Mouse (Mus musculus): Measurements from ENCODE around the gene Stk24. TPM values are rescaled to one million over a fixed set of nuclear protein-coding genes. Genes with fewer than 3 reads are reported as not detected.

The Stk24 gene
- polyA plus RNA-seq, 1 experiment from 2014 or later: 36.6 TPM

DNA sequence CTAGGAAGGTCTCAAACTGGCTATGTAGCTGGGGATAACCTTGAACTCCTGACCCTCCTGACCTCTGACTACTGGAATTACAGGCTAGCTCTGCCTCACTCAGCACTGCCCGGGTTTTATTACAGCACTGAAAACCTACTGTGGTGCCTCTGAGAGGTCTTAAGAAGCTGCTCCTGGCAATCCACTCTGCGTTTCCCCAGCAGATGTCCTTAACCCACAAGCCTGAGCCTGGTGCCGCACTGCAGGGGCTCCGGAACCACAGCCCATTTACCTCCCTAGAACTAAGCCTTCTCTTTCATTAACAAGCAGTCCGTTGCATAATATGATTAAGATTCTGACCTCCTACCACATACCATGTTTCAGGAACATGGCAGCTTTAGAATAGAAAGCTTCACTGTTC is 63.7 kb downstream of the Stk24 start:
- no peak for ATAC-seq (replicated peaks; ENCODE audit: low FRiP score, low read depth)
- Histone ChIP-seq H3K27me3 (ENCODE audit: insufficient read depth, low read length) (no peaks in the 10 kb centered on the region), H3K9ac (ENCODE audit: low read depth, low read length) (no peak overlapping the region), H3K9me3 (replicated peaks; ENCODE audit: low read length) (no peaks in the 10 kb centered on the region), H3K36me3 (ENCODE audit: insufficient read depth, low read length) (no peaks in the 10 kb centered on the region), H3K4me1 (replicated peaks; ENCODE audit: insufficient read depth, low read length) (peaks cover 14% of the 10 kb centered on the region), H3K27ac (no peak overlapping the region), H3K4me3 (replicated peaks; ENCODE audit: low read depth, low read length) (no peak overlapping the region), H3K4me2 (ENCODE audit: low read length) (no peak overlapping the region)
- WGBS: 49% methylated on average over 5 of the region's 5 CpGs
- DNase-seq (ENCODE audit: low spot score): no peak
- no peak for TF ChIP-seq CTCF (IDR thresholded peaks at IDR 0.05; ENCODE audit: low read depth)

GRCm38 (mm10) chr14:121314934-121315333 is 64.9 kb downstream of the Stk24 start:
- no peak overlapping the region for H3K4me3 ChIP-seq (replicated peaks; ENCODE audit: low read depth, low read length)
- no peak for DNase-seq (ENCODE audit: low spot score)
- peaks cover 14% of the 10 kb centered on the region for H3K4me1 ChIP-seq (replicated peaks; ENCODE audit: insufficient read depth, low read length)
- no peak overlapping the region for H3K9ac ChIP-seq (ENCODE audit: low read depth, low read length)
- no peaks in the 10 kb centered on the region for H3K27me3 ChIP-seq (ENCODE audit: insufficient read depth, low read length)
- no peak overlapping the region for H3K4me2 ChIP-seq (ENCODE audit: low read length)
- ATAC-seq (replicated peaks; ENCODE audit: low FRiP score, low read depth): no peak
- H3K36me3 ChIP-seq (ENCODE audit: insufficient read depth, low read length): no peaks in the 10 kb centered on the region
- H3K9me3 ChIP-seq (replicated peaks; ENCODE audit: low read length): no peaks in the 10 kb centered on the region
- TF ChIP-seq CTCF (IDR thresholded peaks at IDR 0.05; ENCODE audit: low read depth): no peak
- no peak overlapping the region for H3K27ac ChIP-seq
- WGBS: 70% methylated on average over 3 of the region's 3 CpGs

DNA sequence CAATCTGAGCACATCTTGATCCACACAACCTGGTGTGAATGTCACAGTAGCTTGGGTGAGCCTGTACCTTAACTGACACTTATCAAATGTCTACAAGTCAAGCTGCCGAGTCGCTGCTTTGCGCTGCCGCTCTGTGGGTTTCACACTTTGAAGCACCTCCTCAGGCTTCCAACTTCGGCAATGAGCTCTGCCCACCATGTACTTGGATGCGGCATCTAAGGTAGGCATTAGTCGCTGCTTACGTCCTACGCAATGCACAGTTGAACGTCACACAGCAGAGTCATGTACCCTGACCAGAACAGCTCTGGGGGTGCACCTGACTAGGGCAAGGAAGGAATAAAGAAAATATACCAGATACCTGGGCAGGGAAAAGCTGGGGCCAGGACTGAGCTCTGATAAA is 66.5 kb downstream of the Stk24 start:
- Histone ChIP-seq H3K4me3 (replicated peaks; ENCODE audit: low read depth, low read length) (no peak overlapping the region), H3K9ac (ENCODE audit: low read depth, low read length) (no peak overlapping the region), H3K27me3 (ENCODE audit: insufficient read depth, low read length) (no peaks in the 10 kb centered on the region), H3K4me1 (replicated peaks; ENCODE audit: insufficient read depth, low read length) (peaks cover 16% of the 10 kb centered on the region), H3K27ac (no peak overlapping the region), H3K9me3 (replicated peaks; ENCODE audit: low read length) (no peaks in the 10 kb centered on the region), H3K36me3 (ENCODE audit: insufficient read depth, low read length) (no peaks in the 10 kb centered on the region), H3K4me2 (ENCODE audit: low read length) (no peak overlapping the region)
- no peak for TF ChIP-seq CTCF (IDR thresholded peaks at IDR 0.05; ENCODE audit: low read depth)
- 95% methylated on average over 10 of the region's 10 CpGs for WGBS
- ATAC-seq (replicated peaks; ENCODE audit: low FRiP score, low read depth) (no peak), DNase-seq (ENCODE audit: low spot score) (no peak)

DNA sequence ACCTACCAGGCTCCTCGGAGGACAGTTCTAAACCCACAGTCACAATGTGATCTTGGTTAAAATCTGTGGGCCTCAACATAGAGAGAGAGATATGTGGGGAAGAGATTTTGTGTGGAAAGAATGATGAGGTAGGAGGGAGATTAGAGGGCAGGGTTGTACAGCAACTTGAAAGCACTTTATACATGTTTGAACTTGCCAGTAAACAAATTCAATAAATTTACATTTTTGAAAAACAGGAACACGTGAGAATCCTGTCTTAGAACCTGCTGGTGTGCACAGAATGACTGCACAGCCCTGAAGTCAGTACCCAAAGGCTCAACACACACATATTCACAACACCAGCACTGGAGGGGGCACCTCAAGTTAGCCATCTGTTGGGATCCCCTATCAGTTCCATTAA is 68.7 kb downstream of the Stk24 start:
- H3K4me3 ChIP-seq (replicated peaks; ENCODE audit: low read depth, low read length): no peak overlapping the region
- no peaks in the 10 kb centered on the region for H3K27me3 ChIP-seq (ENCODE audit: insufficient read depth, low read length)
- 0 out of 2 replicates have a peak, but pooled peaks cover 2% of the 10 kb centered on the region for H3K36me3 ChIP-seq (ENCODE audit: insufficient read depth, low read length)
- TF ChIP-seq CTCF (IDR thresholded peaks at IDR 0.05; ENCODE audit: low read depth): no peak
- H3K9me3 ChIP-seq (replicated peaks; ENCODE audit: low read length): no peaks in the 10 kb centered on the region
- no peak overlapping the region for H3K4me2 ChIP-seq (ENCODE audit: low read length)
- no peak overlapping the region for H3K9ac ChIP-seq (ENCODE audit: low read depth, low read length)
- 87% methylated on average over 2 of the region's 2 CpGs for WGBS
- peaks cover 9% of the 10 kb centered on the region for H3K4me1 ChIP-seq (replicated peaks; ENCODE audit: insufficient read depth, low read length)
- no peak overlapping the region for H3K27ac ChIP-seq
- DNase-seq (ENCODE audit: low spot score): no peak
- no peak for ATAC-seq (replicated peaks; ENCODE audit: low FRiP score, low read depth)

DNA sequence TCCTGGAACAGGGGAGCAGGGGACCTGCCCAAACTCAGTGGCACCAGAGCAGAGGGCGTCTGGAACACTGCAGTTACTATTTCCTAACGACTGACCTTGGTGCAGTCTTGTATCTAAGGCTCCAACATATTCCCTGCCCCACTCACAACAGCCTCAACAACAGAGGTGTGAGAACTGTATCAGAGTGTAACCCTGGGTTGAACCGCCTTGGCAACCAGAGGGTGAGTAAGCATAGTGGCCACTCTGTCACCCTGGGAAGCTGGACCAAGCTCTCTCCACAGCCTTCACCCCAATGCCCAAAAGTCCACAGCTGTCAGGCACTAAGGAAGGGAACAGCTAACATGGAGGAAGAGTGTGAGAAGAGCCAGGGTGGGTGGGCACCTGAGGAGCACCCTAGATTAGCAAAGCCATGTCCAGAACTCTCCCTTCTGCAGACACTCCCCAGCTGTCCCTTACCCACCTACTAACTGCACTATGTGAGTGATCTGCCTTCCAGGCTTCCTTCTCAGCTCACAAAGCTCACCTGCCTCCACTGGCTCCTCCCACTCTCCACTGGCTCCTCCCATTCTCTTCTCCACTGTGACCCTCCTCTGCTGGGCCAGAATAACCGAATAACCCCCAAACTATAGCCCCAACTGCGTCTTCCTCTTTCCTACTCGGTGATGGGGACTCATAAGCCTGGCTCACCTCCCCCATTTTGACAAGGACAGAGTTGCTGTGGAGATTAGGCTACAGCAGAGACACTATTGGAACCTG is 69.3 kb downstream of the Stk24 start:
- DNase-seq (ENCODE audit: low spot score) (no peak), ATAC-seq (replicated peaks; ENCODE audit: low FRiP score, low read depth) (no peak; the same call in 1 of the 2 replicates)
- H3K4me2 ChIP-seq (ENCODE audit: low read length): no peak overlapping the region
- 75% methylated on average over 6 of the region's 6 CpGs for WGBS
- H3K4me1 ChIP-seq (replicated peaks; ENCODE audit: insufficient read depth, low read length): peaks cover 8% of the 10 kb centered on the region
- H3K9ac ChIP-seq (ENCODE audit: low read depth, low read length): no peak overlapping the region
- no peak overlapping the region for H3K4me3 ChIP-seq (replicated peaks; ENCODE audit: low read depth, low read length)
- no peak overlapping the region for H3K27ac ChIP-seq
- 0 out of 2 replicates have a peak, but pooled peaks cover 2% of the 10 kb centered on the region for H3K36me3 ChIP-seq (ENCODE audit: insufficient read depth, low read length)
- no peaks in the 10 kb centered on the region for H3K9me3 ChIP-seq (replicated peaks; ENCODE audit: low read length)
- no peaks in the 10 kb centered on the region for H3K27me3 ChIP-seq (ENCODE audit: insufficient read depth, low read length)
- TF ChIP-seq CTCF (IDR thresholded peaks at IDR 0.05; ENCODE audit: low read depth): no peak

GRCm38 (mm10) chr14:121309909-121310308 is 69.9 kb downstream of the Stk24 start:
- Histone ChIP-seq H3K9me3 (replicated peaks; ENCODE audit: low read length) (no peaks in the 10 kb centered on the region), H3K27me3 (ENCODE audit: insufficient read depth, low read length) (no peaks in the 10 kb centered on the region), H3K36me3 (ENCODE audit: insufficient read depth, low read length) (0 out of 2 replicates have a peak, but pooled peaks cover 2% of the 10 kb centered on the region), H3K4me3 (replicated peaks; ENCODE audit: low read depth, low read length) (no peak overlapping the region), H3K9ac (ENCODE audit: low read depth, low read length) (no peak overlapping the region), H3K4me2 (ENCODE audit: low read length) (no peak overlapping the region), H3K27ac (no peak overlapping the region), H3K4me1 (replicated peaks; ENCODE audit: insufficient read depth, low read length) (peaks cover 2% of the 10 kb centered on the region)
- ATAC-seq (replicated peaks; ENCODE audit: low FRiP score, low read depth) (no peak; the same call in 1 of the 2 replicates), DNase-seq (ENCODE audit: low spot score) (peak; percentile 16)
- WGBS: 37% methylated on average over 3 of the region's 3 CpGs
- TF ChIP-seq CTCF (IDR thresholded peaks at IDR 0.05; ENCODE audit: low read depth): no peak

All from kidney, postnatal 0 days (tissue).